Mouse (Mus musculus): ENCODE measurements at regions not wholly inside any gene's neighbourhood (a gene's known extent, or its start where the extent isn't known, plus 50 kb on each side); places are given as distances from the start of the nearest gene placed in this dataset.

DNA sequence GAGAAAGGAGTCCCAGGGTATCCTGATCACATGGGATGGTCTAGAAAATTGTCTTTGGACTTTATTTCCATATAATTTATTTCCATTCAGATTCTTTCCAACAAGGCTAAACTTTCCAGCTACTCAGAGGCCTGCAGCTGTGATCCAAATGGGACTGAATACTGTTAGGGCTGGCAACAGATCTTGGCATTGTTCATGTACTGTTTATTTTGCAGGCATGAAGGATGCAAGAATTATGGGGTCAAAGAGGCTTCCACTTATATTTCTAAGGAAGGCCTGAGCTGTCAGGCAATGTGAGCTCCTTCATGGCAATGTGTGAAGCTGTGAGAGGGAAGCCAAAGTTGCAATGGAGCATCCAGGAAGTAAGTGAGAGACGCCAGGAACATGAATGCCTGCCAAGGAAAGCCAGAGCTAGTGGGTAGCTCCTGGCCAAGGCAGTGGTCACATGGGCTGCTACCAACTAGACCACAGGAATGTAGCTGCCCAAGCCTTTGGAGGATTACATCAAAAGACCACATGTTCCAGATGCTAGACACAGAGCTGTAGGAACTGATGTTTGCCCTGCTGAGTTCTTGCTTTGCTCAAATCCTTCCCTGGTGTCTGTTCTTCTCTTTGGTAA, 261.8 kb upstream of the Sox11 start:
- DNase-seq (ENCODE audit: low spot score): no peak

GRCm38 (mm10) chr12:27599149-27599548, 256.8 kb upstream of the Sox11 start:
- DNase-seq (ENCODE audit: low spot score): peak; percentile 0

- DNase-seq (ENCODE audit: low spot score): no peak
Observed at GRCm38 (mm10) chr12:27597878-27598277, 255.5 kb upstream of the Sox11 start.

DNA sequence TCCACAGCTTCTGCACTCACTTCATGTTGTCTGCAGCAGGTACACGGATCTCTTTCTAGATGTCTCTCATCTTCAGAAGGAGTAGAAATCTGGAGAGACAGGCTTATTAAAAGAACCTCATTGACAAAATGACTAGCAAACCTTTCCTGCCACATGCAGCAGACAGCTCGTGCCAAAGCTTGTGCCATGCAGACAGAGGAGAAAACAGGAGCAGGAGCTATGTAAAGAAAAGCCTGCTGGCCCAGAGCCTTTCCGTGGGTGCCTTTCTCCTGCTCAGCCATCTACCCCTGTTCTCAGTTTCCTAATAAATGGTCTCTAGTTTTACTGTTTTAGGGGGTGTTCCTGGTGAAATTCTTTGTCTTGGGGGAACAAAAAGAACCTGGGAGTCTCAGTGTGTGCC, 254.9 kb upstream of the Sox11 start:
- DNase-seq (ENCODE audit: low spot score): no peak

GRCm38 (mm10) chr12:27595576-27595975, 253.2 kb upstream of the Sox11 start:
- DNase-seq (ENCODE audit: low spot score): no peak

- DNase-seq (ENCODE audit: low spot score): no peak
Observed at GRCm38 (mm10) chr12:27593436-27593835, 251.1 kb upstream of the Sox11 start.

DNA sequence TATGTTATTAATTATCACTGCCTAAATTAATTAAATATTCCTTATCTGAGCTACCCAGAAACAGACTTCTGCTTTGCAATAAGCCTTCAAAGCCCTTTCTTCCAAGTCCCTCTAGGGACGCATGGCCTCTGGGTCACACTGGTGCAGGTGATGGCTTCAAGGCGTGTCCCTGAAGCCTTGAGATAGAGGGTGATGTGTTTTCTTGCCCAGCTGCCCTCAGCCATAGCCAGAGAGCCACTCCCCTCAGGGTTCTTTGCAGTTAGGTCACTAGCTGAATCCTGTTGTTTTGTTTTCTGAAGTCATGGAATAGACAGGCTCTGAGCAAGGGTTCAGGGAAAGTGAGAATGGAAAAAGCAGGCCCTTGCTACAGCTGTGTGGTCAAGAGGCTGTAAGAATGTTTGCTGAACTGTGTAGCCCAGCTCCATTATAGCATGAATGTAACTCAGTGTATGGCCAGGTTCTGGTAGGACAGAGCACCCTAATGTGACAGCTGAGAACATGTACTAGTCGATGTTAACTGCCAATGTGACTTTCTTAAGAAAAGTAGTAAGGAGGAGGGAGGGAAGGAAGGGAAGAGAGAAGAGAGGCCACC, 233.8 kb upstream of the Sox11 start:
- DNase-seq (ENCODE audit: low spot score): no peak

DNA sequence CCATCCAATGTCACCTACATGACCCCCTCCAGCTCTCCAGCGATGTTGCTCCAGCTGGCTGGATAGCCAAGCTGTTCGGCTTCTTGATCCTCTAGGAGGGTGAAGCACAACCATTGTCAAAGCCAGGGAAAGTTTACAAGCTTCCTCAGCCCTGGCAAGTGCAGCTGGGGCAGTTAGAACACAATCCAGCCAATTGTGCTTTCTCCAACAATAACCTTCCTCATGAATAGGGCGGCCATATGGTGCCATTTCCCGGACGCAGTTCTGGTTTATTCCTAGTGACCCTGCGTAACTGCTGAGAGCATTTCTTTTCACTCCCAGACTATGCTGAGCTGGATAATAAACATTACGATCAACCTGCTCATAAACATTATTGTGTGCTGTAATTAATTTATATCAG, 233.3 kb upstream of the Sox11 start:
- no peak for DNase-seq (ENCODE audit: low spot score)

GRCm38 (mm10) chr12:27567250-27567649, 224.9 kb upstream of the Sox11 start:
- DNase-seq (ENCODE audit: low spot score): no peak

DNA sequence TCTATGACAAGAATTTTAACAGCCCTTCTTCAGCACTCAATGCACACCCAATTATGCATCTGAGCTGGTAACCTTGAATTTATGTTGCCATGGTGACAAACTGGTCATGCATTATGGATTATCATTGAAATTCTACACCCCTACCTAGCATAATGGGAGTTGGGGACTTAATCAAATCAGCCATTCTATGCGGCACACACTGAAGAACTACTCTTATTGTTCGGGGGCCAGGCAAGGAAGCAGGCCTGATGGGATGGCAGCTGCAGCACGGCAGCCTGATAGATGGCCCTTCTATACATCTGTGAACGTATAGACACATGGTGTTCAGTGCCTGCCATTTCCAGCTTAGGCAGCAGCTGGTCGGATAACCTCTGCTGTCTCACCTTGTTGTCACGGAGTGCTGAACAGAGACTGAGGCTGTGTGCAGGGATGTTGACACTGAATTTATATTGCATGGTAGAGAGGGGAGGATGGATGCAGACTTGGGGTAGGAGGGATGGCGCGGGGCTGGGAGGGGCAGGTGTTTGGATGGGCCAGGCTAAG, 223.7 kb upstream of the Sox11 start:
- DNase-seq (ENCODE audit: low spot score): no peak

DNA sequence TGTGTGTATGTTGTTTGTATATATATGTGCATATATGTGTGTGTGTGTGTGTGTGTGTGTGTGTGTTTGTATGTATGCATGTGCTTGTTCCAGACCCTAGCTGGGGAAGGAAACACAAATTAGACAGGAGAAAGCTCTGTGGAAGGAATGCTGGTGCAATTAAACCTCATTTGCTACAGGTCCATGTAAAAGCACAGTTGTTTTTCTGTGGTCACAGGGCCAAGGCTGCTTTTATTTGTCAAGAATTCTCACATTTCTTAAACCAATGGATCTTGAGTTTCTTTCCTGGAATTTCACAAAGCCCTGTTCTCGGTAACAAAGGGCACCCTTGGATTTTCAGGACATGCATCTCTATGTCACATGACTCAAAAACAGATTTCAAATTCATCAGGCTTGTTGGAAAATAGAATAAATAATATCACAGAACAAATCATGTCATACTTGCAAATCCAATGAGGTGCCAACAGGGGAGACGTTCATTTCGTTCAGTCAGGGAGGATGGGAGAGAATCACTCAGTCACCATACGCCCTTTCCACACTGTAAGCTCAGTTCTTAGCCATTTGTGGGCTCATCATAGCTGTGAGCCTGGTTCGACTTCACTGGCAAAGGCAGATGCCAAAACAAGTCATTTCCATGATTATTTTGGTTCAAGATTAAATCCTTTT, 222.4 kb upstream of the Sox11 start:
- no peak for DNase-seq (ENCODE audit: low spot score)

- DNase-seq (ENCODE audit: low spot score): no peak
Observed at GRCm38 (mm10) chr12:27563900-27564299, 221.5 kb upstream of the Sox11 start.

DNA sequence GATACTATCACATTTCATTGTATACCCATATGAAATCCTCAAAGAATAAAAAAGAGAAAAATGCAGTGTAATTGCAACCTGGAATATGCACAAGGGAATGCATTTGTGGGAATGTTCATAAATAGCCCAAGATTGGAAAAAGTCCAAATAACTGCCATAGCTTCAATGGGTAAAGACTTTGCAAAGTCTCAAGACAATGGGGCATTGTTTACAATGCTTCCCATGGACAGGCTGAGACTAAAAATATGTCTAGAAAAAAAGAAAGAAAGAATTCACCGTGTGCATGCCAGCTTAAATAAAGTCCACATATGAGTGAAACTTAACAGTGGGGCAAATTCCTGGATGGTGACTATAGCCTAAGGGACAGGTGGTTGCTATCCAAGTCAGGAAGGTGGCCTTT, 210.4 kb upstream of the Sox11 start:
- DNase-seq (ENCODE audit: low spot score): no peak

- DNase-seq (ENCODE audit: low spot score): no peak
Observed at GRCm38 (mm10) chr12:27538210-27538609, 195.8 kb upstream of the Sox11 start.

DNA sequence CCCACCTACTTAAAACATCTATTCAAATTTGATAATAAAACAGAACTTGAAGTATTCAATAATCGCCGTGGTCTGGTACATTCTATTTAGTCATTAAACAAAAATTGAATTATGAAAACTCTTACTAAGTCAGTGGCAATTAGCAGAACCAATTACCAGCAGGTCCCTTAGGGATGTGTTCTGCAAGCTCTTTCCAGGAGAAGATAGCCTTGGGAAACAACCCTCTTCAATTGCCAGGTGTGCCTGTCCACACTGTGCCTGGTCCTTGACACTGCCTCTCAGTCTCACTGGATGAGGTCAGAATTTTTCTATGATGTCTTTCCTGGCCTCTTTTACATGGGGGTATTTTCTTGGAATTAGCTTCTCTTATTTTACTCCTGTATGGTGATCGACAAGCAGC, 195.1 kb upstream of the Sox11 start:
- DNase-seq (ENCODE audit: low spot score): no peak

DNA sequence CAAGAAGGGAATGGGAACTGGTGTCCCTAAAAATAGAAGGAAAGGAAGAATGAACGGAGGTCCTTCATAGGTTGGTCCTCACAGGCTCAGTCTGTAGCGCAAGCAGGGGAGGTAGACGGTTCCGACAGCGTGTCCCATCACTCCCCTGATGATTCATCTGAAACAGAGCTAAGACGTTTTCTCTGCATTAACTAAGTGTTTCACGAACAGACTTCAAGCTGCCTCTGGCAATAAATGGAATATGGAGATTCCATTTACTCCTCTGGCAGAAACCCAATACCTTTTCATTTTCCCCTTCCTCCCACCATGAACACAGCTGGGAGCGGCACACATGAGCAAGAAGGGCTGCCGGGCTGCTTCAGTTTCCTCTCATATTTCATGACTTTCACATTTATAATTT, 194.6 kb upstream of the Sox11 start:
- DNase-seq (ENCODE audit: low spot score): no peak

- no peak for DNase-seq (ENCODE audit: low spot score)
Observed at GRCm38 (mm10) chr12:27525604-27526003, 183.2 kb upstream of the Sox11 start.

DNA sequence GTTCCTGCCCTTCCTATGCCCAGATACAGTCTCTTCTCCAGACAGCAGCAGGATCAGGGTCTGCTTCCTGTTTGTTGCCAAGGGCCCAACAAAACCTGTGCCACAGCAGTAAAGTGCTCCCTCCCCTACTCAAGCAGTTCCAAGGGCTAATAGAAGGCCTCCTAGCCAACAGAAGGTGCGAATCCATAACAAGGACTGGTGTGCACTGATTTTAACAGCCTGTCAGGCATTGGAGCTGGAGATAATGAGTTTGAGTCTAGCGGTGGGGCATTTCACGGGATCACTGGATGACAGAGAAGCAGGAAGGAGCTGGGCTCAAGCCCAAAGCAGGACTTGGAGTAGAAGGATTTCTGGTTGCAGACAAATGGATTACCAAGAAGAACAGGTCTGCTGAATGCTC, 170.9 kb upstream of the Sox11 start:
- DNase-seq (ENCODE audit: low spot score): no peak

GRCm38 (mm10) chr12:27508226-27508560, 165.8 kb upstream of the Sox11 start:
- no peak for DNase-seq (ENCODE audit: low spot score)

- DNase-seq (ENCODE audit: low spot score): no peak
Observed at GRCm38 (mm10) chr12:27507523-27508225, 165.3 kb upstream of the Sox11 start.

DNA sequence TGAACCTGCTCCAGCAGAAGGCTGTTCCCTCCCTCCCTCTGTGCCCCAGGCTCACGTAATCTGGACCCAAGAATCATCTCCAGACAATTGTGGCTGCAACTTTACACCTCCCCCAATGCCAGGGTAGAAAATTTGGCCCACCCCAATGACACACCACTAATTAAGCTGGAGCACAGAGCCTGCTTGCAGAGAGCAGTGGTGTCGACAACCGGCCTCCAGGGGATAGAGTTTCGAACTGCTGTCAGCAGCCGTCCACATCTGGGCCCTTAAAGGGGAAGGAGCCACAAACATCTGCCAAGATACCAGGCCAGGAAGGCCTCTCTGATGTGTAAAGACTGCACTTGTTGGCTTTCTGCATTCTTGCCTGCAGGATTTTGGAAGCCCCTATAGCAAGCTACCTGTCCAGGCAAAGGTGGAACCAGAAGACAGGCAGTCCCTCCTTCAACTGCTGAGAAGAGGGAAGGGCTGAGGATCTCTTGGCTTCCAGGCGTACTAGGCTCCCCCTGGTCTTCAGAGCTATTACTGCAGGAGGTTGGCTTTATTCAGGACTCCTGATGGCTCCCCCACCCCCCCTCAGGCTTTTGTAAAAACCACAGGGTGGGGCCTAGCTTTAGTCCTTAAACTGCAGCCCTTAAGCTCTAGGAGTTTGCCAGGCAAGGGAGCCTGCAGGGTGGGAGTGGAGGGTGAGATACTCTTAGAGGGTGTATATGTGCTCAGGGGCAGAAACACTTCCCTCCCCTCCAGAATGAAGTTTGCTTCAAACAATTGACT, 160.5 kb upstream of the Sox11 start:
- no peak for DNase-seq (ENCODE audit: low spot score)

GRCm38 (mm10) chr12:27500516-27500915, 158.1 kb upstream of the Sox11 start:
- no peak for DNase-seq (ENCODE audit: low spot score)
